Comparison of ENCODE assay signal across 11 mouse cellular contexts in genomic region chr14:21589620-21590019, GRCm38 (mm10).
A peak's percentile ranks its signal among the peaks of the same experiment; 100 is the strongest.
DNase-seq lines count a peak whose midpoint lies in the region; ATAC-seq lines count a peak whose summit lies in the region.
"Had no signal": no experiment of that assay in that cellular context is flagged by ENCODE, and none has a peak within 500 bp of the region (broad histone marks: within the 10 kb centered on the region; RNA-seq: fewer than 3 reads in every experiment).

No protein-coding gene starts in this region.

- H3K36me3 ChIP-seq in forebrain, embryonic 15.5 days = no peaks in the 10 kb centered on the region
- peaks cover 17% of the 10 kb centered on the region for H3K36me3 ChIP-seq in forebrain, embryonic 10.5 days (replicated peaks)

- no peak for ATAC-seq in forebrain, embryonic 15.5 days (replicated peaks)
- ATAC-seq: CD4-positive, CD25-positive, alpha-beta regulatory T cell, adult 4 months; forebrain, postnatal 0 days; inflammation-experienced regulatory T-cells, adult 6 months had no signal

- peak overlapping the region; percentile 31 for H3K27ac ChIP-seq in forebrain, embryonic 15.5 days (replicated peaks)
- no peak overlapping the region for H3K27ac ChIP-seq in forebrain, embryonic 10.5 days

- H3K27me3 ChIP-seq in forebrain, embryonic 15.5 days = no peaks in the 10 kb centered on the region
- H3K27me3 ChIP-seq in forebrain, embryonic 10.5 days (ENCODE audit: poor library complexity, severe bottlenecking) = no peaks in the 10 kb centered on the region

- peaks cover 34% of the 10 kb centered on the region for H3K4me1 ChIP-seq in forebrain, embryonic 15.5 days
- peaks cover 29% of the 10 kb centered on the region for H3K4me1 ChIP-seq in forebrain, embryonic 10.5 days

- H3K4me3 ChIP-seq in forebrain, embryonic 15.5 days = no peak overlapping the region
- no peak overlapping the region for H3K4me3 ChIP-seq in forebrain, embryonic 10.5 days

- intact Hi-C loops in gastrocnemius, postnatal 36 days (cut with DNase I) = loop anchor here (10.0 kb wide), 1 partner anchor 95 kb away; no protein-coding TSS in a partner anchor

- no peak overlapping the region for H3K4me2 ChIP-seq in forebrain, embryonic 15.5 days (replicated peaks)

- 67% methylated on average over 7 of the region's 7 CpGs for WGBS in forebrain, embryonic 15.5 days
- WGBS in forebrain, embryonic 10.5 days = 93% methylated on average over 7 of the region's 7 CpGs

- H3K9ac ChIP-seq in forebrain, embryonic 15.5 days (replicated peaks) = no peak overlapping the region
- H3K9ac ChIP-seq: forebrain, postnatal 0 days had no signal

- DNase-seq in forebrain, embryonic 10.5 days (ENCODE audit: extremely low spot score, low spot score) = no peak
- peak; percentile 44 for DNase-seq in right cerebral cortex, postnatal 4 days
- no peak for DNase-seq in right cerebral cortex, adult 2 months (ENCODE audit: low spot score in 2 of 2)
- peak; percentile 39 to 45 for DNase-seq in gastrocnemius, postnatal 36 days
- DNase-seq in heart, postnatal 4 days = peak; percentile 64
- DNase-seq in thymus, postnatal 0 days (ENCODE audit: low spot score) = no peak
- no peak for DNase-seq in layer of hippocampus, postnatal 36 days
- DNase-seq: forebrain, postnatal 0 days had no signal

- no peaks in the 10 kb centered on the region for H3K9me3 ChIP-seq in forebrain, embryonic 15.5 days
- peaks cover 2% of the 10 kb centered on the region; the same call in 1 of the 2 replicates for H3K9me3 ChIP-seq in forebrain, embryonic 10.5 days

Comparison
In these comparisons a context has a peak if more than half of its experiments do, and no peak if none do; other contexts are left out.
1. DNase-seq: peak in right cerebral cortex, postnatal 4 days (single experiment), gastrocnemius, postnatal 36 days (2 of 2) and heart, postnatal 4 days (single experiment); none in forebrain, embryonic 10.5 days (single experiment), right cerebral cortex, adult 2 months (0 of 2), thymus, postnatal 0 days (single experiment) and layer of hippocampus, postnatal 36 days (0 of 2).